Mouse (Mus musculus): ENCODE results near the gene 2310007B03Rik. TPM values are rescaled to one million over a fixed set of nuclear protein-coding genes. Genes with fewer than 3 reads are reported as not detected.

2310007B03Rik gene
- total RNA-seq, 2 experiments from 2014 or later: not detected

GRCm38 (mm10) chr1:93101571-93102061 lies 59.1 kb downstream of the 2310007B03Rik start, which contains the start of gene Kif1a:
Gene Kif1a (minus strand): TSS chr1:93101951.
- DNase-seq: peak; percentile 89 to 93

Other genes with a start within 250 kb of the 2310007B03Rik start
- gene Capn10, start 226.6 kb downstream of the 2310007B03Rik start, total RNA-seq (2021): 10 to 100 TPM; 42.2 to 45.8 TPM
- under 1 TPM; 0.25 to 0.51 TPM for gene Gpr35, start 210.1 kb downstream of the 2310007B03Rik start, total RNA-seq (2021)
- not detected for gene Aqp12, start 154.6 kb downstream of the 2310007B03Rik start, total RNA-seq (2021)
- 100 to 1,000 TPM; 607 to 610 TPM for gene Kif1a, start 59.0 kb downstream of the 2310007B03Rik start, total RNA-seq (2021)
- not detected for gene Agxt, start 25.7 kb downstream of the 2310007B03Rik start, total RNA-seq (2021)
- gene Crocc2, start 7.8 kb upstream of the 2310007B03Rik start, total RNA-seq (2021): under 1 TPM; 0.15 to 0.25 TPM
- 1 to 10 TPM; 4.6 to 8.3 TPM for gene Sned1, start 74.9 kb upstream of the 2310007B03Rik start, total RNA-seq (2021)
- 10 to 100 TPM; 22.2 TPM for gene Mterf4, start 145.0 kb upstream of the 2310007B03Rik start, total RNA-seq (2021)
- gene Ppp1r7, start 181.9 kb upstream of the 2310007B03Rik start, total RNA-seq (2021): 10 to 100 TPM; 66.3 to 85.6 TPM
- gene Pask, start 182.5 kb upstream of the 2310007B03Rik start, total RNA-seq (2021): 1 to 10 TPM; 5.7 to 6.9 TPM
- under 1 TPM; 0.17 to 0.35 TPM for gene Ano7, start 213.0 kb upstream of the 2310007B03Rik start, total RNA-seq (2021)

All from layer of hippocampus, postnatal 36 days (tissue).